Mouse (Mus musculus): ENCODE results near the gene Cdk16.

Gene Cdk16

DNA sequence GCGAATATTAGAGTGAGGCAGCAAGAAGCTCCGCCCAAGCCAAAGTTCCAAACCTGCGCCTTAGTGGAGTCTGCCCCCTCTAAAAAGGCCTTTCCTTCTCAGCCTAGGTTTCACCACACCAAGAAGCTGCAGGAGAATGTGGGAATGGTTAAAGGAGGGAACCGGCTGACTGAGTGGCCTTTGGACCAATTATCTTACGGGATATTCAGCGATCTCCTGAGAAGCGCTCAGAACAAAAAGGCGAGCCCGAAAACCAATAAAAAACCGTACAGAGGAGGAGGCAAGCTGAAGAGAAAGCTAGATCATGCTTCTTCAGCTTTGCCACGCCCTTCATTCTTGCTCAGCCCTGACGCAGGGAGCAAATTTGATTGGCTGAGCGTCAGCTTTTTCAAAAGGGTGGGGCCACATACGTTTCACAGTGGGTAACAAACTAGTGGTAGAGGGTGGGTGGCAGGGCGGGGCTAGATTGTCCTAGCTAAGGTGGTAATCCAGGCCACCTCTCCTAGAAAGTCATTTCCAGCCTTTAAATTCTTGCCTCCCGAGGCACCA lies at the start of gene Cdk16:
Cdk16 (plus strand) TSS at position 436 of the 549 bp plus-strand sequence.
- peak; percentile 95 for DNase-seq (ENCODE audit: low spot score)

DNA sequence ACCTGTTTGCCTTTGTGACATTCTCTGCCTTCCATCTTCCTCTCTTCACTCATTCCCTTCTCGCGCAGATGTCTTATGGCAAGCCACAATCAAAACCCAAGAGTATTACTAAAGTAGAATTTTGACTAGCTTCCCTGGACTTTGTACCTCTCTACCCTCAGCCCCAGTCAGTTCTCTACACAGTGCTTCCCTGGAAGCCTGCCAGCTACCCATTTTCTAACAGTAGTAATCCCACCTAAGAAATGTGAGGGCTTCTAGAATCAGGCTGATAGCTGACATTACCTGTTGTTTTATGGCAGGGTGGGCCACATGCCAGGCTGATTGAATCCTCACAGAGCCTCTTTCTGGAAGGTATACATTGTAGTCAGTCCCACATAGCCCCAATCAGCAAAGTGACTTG lies 49.6 kb upstream of the Cdk16 start:
- DNase-seq (ENCODE audit: low spot score), result no peak

DNA sequence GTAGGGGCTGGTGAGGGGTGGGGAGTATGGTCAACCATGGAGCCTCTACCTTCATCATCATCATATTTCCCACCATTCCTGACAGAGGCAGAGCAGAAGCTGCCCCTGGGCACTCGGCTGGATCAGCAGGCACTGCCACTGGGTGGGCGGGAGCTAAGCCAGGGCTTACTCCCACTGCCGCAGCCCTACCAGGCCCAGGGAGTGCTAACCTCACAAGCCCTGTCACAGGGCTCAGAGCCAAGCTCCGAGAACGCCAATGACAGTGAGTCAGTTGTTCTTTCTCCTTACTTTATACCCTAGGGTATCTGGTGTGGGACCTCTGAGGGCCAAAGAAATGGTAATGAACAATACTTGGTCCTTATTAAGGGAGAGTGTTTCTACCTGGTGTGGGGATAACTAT lies 43.0 kb upstream of the Cdk16 start:
- DNase-seq (ENCODE audit: low spot score), result no peak

DNA sequence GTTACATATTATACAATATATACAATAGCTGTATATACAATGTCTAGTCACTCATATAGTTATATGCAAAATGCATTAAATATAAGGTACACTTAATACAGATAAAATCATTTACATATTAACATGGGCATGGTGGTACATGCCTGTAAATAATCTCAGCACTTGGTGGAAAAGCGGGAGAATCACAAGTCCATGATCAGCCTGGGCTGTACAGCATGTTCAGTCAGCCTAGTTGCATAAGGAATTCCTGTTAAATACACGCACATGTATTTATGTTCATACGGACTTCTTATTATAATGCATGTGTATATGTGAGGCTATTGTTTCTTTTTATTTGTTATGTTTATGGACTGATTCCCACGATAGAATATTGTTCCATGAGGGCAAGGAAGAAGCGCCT lies 30.2 kb upstream of the Cdk16 start:
- DNase-seq (ENCODE audit: low spot score), result no peak

DNA sequence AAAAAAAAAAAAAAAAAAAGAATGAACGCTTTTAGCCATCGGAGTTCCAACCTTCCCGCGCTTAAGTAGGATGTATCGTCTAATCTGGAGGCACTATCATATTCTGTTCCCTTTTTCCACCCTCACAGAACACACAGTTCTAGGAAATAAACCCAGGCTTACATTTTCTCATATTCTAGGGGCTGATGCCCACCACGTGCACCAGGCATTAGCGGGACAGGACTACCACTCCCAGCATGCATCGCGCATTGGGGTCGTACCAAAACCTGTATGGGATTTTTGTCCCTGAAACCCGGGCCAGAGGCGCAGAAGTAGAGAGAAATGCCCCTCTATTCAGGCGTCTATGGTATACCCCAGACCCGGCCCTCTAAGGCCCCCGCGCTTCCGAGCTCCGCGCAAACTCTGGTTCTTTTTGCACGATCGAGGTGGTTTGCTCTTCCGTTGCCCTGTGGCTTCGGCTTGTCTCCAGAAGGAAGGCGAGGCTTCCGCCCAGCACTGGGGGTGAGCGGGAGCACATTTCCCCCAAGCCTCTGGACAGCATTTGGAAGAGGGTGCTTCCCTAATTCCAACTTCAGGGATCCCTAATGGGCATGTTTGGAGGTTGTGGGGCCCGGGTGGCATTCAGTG lies 29.6 kb upstream of the Cdk16 start, which contains the start of gene Uba1:
Uba1 (plus strand) TSS at position 301 of the 627 bp plus-strand sequence.
- DNase-seq (ENCODE audit: low spot score), result peak; percentile 76

DNA sequence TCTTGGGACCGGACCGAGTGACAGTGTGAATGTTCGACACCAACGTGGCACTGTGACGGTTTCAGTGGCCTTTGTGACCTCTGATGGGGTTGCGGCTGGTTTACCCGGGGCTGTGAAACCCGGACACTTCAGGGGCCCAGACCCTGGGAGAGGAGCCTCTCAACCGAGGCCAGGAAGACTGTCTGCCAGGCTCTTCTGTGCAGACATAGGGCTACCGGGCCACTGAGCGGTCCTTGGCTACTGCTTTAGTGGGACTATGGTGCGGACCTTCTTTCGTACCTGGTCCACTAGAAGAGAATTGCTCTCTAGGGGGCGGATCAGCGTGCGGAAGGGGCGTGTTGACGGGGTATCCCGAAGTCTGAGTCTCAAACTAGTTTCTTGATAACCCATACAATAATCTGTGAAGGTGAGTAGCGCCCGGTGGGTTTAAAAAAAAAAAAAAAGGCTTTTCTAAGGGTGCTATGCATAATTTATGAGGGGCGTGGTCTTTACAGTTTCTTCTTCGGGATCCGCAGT lies 28.8 kb upstream of the Cdk16 start:
- no peak for DNase-seq (ENCODE audit: low spot score)

DNA sequence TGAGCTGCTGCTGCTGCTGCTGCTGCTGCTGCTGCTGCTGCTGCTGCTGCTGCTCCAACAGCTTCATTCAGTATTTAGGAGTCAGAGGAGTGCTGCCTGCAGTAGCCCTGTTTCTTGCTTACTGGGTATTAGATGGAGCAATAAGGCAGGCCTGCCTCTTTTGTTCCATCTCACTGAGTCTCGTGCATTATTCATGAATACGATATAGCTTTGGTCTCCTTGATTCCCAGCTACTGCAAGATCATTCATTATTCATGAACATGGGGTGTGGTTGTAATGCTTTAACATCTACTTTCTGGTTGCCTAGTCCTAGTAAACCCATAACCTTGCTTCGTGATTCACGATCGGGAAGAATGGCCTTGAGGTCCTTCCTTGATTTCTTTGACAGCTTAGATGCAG lies 25.4 kb upstream of the Cdk16 start:
- DNase-seq (ENCODE audit: low spot score), result no peak

DNA sequence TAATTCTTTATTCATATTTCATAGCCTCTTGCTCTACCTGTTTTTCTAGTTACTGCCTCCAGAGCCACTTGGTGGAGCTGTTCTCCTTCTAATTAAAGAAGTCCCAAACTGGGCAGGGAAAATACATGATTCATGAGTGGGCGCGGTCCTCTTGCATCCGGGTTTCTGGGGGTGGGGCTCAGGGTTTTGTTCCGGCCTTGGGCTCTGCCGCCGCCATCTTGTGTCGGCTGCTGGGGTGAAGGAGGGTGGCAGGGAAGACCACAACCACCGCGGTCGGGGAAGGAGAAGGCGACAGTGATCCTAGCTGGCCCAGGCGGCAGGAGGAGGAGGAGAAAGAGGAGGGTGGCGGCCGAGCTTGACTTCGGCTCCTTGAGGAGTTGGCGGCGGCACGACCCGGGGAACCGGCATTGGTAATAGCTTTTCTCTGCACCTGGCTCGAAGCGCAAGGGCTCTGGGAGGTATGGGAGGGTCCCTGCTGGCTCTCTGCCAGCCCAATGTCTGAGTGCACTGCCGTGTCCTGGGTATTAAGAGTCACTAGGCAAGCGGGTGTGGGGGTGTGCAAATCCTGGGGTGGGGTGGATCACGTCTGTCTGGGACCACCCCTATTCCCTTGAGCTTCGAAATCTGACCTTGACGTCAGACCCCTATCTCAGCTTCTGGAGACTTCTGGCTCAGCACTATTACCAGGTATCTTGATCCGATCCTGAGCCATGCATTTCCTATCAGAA lies 24.9 kb upstream of the Cdk16 start:
- DNase-seq (ENCODE audit: low spot score), result peak; percentile 93

DNA sequence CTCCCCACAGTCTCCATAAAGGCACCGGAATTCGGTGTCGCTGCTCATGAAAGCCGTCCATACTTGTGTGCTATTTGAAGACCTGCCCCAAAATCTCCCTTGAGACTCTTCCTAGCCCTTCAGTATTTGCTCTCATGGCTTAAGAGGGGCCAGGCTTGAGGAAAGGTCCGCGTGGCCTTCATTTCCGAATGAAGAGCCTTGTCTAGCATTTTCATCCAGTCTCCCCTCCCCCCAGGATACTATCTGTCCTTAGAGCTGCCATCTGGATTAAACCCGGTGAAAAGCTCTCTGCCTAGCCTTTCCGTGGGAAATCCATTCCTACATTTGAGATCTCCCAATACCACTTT lies 24.3 kb upstream of the Cdk16 start:
- DNase-seq (ENCODE audit: low spot score), result no peak

DNA sequence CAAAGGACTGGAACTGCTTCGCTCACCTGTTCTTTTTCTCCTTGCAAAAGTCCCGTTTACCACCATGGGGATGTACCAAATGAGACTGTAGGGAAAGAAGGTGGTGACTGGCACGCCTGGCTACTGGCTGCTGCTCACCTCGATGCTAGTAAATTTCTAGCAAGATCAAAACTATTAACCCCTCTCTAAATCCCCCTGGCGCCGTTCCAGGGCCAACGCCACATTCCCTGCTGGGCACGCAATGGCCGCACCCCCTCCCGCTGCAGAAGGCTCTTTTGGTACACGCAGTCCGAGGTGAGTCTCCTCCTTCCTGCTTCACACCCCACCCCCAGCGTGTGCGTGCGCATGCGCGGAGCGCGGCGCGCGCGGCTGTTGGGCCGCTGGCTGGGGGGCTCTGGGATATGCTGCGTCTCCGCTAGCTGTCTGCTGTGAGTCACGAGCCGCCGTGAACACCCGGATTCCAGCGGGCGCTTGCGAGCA lies 354 bp downstream of the Cdk16 start:
- peak; percentile 80 for DNase-seq (ENCODE audit: low spot score)

DNA sequence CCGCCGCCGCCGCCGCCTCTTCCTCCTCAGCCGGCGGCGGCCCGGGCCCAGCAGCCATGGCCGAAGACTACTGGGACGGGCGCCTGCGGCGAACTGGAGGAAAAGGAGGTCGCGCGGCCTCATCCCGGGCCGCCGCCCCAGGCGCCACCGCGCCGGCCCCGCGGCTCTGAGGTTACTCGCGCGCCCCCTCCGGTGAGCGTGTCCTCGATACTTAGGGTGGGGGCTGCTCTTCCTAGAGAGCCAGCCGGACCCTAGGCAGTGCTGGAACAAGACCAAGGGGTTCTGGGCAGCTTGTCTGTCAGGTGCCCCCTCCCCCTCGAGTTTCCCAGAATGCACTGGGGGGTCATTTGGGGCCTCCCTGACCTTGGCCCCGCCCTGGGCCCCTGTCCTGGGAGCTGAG lies 861 bp downstream of the Cdk16 start:
- peak; percentile 34 for DNase-seq (ENCODE audit: low spot score)

DNA sequence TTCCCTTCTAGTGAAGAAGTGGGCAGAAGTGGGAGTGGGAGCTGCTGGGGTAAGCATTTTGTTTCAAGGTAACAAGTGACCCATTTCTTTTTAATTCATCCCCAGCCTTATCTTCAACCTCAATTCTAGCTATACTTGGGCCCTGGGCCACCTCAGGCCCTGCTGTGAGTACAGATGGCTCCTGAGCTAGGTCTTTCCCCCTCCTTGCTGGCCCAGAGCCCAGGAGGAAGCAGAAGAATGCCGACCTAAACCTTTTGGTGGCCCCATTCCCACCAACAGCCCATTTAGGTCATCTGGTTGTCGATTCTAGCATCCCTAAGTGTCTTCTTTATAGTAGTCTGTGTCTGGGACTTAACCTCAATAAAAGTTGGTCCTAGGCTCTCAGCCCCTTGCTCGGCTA lies 3.8 kb downstream of the Cdk16 start:
- no peak for DNase-seq (ENCODE audit: low spot score)

DNA sequence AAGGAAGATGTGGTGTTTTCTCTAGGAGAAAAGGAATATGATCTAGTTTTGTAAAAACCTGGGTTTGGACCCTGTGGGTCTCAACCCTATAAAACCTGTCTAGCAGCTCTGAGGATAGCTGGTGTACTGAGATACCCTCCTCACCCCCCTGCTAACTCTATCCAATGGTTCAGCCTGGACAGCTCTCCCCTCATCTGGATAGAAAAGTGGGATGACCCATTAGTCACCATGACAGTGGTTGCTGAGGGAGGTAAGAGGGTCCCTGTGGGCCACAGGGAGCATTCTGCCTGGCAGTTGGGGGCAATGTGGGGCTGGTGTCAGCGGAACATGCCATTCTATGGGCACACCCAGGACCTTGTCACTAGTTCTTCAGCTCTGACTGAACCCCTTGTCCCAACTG lies 4.9 kb downstream of the Cdk16 start:
- no peak for DNase-seq (ENCODE audit: low spot score)

DNA sequence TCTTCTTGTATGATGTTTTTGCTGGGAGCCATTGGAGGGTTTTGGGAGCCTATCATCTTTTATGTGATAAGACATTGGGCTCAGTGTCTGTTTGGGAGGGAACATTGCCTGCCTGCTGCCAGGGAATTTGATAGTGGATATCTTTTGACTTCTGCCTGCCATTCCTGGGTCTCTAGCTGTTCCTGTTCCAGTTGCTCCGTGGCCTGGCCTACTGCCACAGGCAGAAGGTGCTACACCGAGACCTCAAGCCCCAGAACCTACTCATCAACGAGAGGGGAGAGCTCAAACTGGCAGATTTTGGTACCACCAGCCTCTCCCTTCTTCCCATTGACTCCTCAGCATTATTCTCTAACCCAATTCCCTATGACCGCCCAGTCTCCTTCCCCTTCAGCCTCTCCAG lies 8.1 kb downstream of the Cdk16 start:
- DNase-seq (ENCODE audit: low spot score), result no peak

DNA sequence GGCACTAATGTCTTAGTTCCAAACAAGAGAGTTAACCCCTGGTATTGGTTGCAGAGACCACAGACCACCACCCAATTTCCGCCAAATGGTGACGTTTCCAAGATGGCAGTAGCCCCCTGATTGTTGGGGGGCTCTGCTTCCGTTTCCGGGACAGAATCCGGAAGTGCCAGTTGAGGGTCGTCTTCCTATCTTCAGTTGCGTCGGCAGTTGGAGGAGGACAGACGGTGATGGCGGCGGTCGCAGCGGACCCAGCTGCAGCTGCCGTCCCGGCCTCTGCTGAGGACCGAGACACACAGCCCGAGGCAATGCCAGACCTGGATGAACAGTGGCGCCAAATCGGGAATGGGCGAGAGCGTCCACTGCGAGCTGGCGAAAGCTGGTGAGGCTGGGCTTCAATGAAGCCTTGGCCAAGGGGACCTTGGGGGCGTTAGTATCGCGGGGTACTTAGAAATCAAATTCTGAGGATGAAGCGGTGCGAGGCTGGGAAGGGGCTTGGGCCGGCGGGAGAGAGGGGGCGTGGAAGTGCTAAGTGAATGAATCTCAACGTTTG lies 16.1 kb downstream of the Cdk16 start, which contains the start of gene Usp11:
Usp11 (plus strand) TSS at position 166 of the 550 bp plus-strand sequence.
- no peak for DNase-seq (ENCODE audit: low spot score)

DNA sequence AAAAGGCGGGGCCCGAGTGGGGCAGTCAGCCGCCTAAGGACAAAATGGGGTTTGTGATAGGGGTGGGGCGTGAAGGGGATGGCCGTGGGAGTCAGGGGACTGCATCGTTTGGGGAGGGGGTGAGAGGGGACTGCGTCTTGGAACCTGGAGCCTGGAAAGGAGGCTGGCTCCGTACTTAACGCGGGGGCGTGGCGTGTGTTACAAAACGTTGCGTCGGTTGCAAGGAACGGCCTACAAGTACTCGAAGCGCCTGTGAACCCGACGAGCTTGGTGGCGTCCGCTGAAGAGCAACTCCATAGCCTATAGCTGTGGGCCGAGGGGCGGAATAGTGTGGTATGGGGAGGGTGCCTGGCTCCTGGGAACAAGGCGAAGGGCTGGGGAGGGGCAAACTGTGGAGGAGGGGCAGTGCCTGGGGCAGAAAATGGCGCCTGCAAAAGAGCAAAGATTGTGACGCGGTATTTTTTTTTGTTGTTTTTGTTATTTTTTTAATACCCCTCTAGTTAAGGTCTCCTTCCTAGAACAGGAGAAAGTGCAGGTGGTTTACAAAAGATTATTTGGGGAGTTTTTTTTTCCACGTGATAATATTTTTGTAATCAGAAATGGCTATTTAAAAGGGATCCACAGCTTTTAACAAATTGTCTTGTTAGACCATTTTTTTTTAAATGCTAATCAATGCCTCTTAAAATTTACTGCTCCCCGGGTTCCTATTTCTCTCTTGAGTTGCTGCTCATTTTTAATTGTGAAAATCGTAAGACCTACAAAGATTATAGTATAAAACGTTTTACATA lies 16.7 kb downstream of the Cdk16 start:
- DNase-seq (ENCODE audit: low spot score), result peak; percentile 85

DNA sequence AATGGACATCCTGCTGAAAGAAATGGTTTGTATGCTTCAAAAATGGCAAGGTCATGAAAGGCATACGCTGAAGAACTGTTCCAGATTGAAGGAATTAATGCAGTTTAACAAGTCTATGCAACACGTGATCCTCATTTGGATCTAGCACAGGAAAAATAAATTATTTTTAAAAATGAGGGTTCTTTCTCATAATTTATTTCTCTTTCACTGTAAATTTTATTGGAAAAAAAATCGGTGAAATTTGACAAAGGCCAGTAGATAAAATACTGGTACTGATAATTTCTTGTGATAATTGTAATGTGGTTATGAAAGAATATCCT lies 17.3 kb downstream of the Cdk16 start:
- no peak for DNase-seq (ENCODE audit: low spot score)

DNA sequence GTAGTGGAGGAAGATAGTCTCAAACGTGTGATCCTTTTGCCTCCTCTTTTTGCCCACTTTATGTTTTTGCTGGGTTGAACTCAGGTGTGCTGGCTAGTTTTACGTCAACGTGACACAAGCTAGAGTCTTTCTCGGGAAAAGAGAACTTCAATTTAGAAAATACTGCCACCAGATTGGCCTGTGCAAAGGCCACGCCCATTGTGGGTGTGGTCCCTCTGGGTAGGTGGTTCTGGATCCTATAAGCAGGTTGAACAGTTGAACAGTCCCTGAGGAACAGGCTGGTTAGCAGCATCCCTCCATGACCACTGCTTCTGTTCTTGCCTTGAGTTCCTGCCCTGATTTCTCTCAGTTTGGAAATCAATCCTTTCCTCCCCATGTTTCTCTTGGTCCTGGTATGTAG lies 40.9 kb downstream of the Cdk16 start:
- no peak for DNase-seq (ENCODE audit: low spot score)

DNA sequence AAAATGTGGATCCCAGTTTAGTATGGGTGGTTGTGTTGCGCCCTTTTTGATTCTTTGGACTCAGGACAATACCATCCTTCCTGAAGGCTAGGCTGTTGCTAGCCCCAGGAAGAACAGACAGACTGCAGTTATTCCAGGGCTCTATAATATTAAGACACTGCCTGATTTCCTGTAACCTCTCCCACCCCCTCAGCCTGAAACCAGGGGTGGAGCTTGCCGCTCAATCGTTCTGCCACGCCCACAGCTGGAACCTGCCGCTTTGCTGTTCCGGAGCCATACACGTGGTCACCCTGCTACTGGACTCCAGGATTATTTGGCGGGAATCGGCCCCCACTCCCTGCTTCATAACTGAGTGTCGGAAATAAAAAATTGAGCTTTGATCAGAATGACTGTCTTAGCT lies 42.3 kb downstream of the Cdk16 start:
- peak; percentile 12 for DNase-seq (ENCODE audit: low spot score)

DNA sequence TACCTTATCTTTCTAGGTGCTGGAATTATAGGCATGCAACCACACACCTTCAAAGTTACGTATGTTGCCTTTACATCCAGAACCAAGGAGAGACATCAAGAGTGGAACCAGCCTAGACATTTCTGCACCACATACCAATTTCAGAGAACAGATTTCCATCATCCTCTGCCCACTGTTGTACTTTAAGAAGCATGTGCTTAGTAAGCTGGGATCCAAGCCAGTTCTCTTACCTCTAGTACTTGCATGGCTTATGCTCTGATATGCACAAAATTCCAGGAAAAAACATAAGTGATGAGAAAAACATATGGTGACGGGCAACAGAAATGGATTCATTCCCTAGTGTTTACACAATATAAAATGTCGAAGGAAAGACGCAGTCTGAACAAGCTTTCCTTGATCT lies 48.7 kb downstream of the Cdk16 start:
- DNase-seq (ENCODE audit: low spot score), result no peak

DNA sequence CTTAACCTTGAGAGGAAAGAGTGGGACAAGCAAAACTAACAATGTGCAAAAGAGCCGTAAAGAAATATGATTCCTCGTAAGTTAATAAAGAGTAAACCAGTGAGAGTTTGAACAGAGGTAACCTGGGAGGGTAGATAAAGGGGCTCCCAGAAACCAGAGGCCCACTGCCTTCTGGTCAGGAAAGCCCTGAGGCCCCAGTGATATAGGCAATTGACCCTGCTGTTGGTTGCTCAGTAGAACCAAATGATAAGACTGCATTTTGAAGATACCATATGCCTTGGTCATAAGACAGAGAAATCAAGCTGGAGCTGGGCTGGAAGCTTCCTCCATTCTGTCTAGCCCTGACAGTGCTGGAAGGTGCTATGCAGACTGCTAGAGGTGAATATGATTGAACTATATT lies 61.1 kb downstream of the Cdk16 start:
- no peak for DNase-seq (ENCODE audit: low spot score)

Data from lung, postnatal 25 days (tissue).